Mouse (Mus musculus) kidney, adult 10 weeks (tissue): ENCODE results near the gene Filip1l. TPM values are rescaled to one million over a fixed set of nuclear protein-coding genes. Genes with fewer than 3 reads are reported as not detected.

ENCODE experiments used
- polyA plus RNA-seq: library from polyadenylated mRNA; stranded (reverse); fragments of 350-450 nt; fragmentation: Illumina TruSeq; extraction: RNeasy Lipid Tissue Mini Kit (QIAGEN cat#74804); gene quantifications from one replicate; pipeline ENCODE4 v1.2.3, GENCODE M21; 2014; ENCODE audit warnings: low read depth, low replicate concordance

The Filip1l gene
- 48.5 TPM for polyA plus RNA-seq

DNA sequence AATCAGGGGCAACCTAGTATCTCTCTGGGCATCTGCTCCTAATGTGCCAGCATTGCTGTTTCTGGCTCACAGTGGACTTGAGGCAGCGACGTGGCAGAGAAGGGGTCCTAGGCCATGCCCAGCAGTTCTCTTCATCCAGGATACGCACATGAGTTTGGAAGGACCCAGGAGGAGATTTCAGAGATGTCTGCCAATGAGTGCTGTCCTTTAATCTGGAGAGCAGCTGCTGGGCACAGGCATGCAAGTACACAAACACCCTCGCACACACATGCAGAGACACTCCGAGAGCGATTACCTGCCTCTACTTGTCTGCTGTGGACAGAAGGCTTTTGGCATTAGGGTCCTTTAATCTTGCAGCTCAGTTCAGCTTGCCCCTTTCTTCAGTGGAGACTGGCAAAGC, at the start of gene Filip1l:
Gene Filip1l (plus strand): TSS at position 343 of the 400 bp plus-strand sequence.

DNA sequence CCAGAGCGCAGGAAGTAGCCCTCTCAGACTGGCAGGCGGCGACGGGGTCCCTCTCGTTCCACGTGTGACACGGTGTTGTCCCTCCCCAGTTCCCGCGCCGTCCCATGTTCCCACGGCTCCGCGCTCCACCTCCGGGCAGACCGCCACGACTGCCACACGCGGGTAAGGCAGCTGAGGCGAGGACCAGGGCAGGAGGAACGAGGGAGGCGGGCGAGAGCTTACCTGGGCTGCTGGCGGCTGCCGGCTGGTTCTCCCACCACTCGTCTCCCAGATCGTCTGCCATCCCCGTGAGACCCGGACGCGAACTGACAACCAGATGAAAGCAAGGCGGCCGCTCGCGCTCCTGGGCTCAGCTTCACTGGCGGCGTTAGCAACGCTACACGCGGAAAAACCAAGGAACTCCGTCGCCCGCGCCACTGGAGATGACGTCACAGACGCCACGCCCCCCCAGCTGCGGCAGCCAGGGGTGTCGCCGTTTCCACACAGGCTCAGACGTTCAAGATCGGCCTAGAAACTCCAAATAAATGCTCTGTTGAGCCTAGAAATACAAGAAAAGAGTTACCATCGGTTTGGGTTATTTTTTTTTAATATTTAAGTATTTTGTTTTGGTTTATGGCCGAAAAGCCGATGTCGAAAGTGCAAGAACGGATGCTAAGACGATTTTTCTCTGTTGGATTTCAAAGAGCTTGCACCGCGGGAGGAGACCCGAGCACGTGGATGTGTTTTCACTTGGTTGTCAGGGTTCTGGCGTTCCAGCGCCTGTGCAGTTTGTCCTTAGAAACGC, 253.7 kb downstream of the Filip1l start, which contains the start of gene Cmss1:
Gene Cmss1 (minus strand): TSS at position 421 of the 784 bp plus-strand sequence.

Other genes starting within 250 kb of the Filip1l start
- 116 TPM for gene Tomm70a, start 231.4 kb upstream of the Filip1l start, polyA plus RNA-seq
- gene Nit2, start 185.8 kb upstream of the Filip1l start, polyA plus RNA-seq: 229 TPM
- 46.7 TPM for gene Tbc1d23, start 121.6 kb upstream of the Filip1l start, polyA plus RNA-seq
- not detected for gene Tmem30c, start 60.2 kb upstream of the Filip1l start, polyA plus RNA-seq